ENCODE assay signal across 9 mouse cellular contexts in genomic region chr3:20198869-20199268, GRCm38 (mm10). TPM values are rescaled to one million over a fixed set of nuclear protein-coding genes. Genes with fewer than 3 reads are reported as not detected.
DNase-seq lines count a peak whose midpoint lies in the region; ATAC-seq and TF ChIP-seq lines count a peak whose summit lies in the region.
"Had no signal": no experiment of that assay in that cellular context is flagged by ENCODE, and none has a peak within 500 bp of the region (broad histone marks: within the 10 kb centered on the region; RNA-seq: fewer than 3 reads in every experiment).

No protein-coding gene starts in this region.

- ATAC-seq in activated CD4-positive, CD25-positive, alpha-beta regulatory T cell, adult 4 months, result peak; percentile 90

- peak; percentile 76 for TF ChIP-seq CTCF in ES-Bruce4 (IDR thresholded peaks at IDR 0.05; ENCODE audit: low read depth, low read length)

- H3K9ac ChIP-seq in ES-Bruce4 (ENCODE audit: low read depth, poor library complexity, severe bottlenecking), result no peak overlapping the region
- H3K9ac ChIP-seq: limb, embryonic 12.5 days had no signal

- no peaks in the 10 kb centered on the region for H3K36me3 ChIP-seq in ES-Bruce4 (ENCODE audit: control insufficient read depth, insufficient read depth, low read length, poor library complexity, severe bottlenecking)
- H3K36me3 ChIP-seq: limb, embryonic 12.5 days had no signal

- TF ChIP-seq EP300 in ES-Bruce4 (IDR thresholded peaks at IDR 0.05; ENCODE audit: insufficient read depth, low read depth, low read length), result no peak

- H3K4me3 ChIP-seq in ES-Bruce4 (ENCODE audit: low read depth, low read length), result no peak overlapping the region
- H3K4me3 ChIP-seq: limb, embryonic 12.5 days had no signal

- intact Hi-C loops in gastrocnemius, postnatal 36 days (cut with DNase I), result loop anchor here (2.0 to 10.0 kb wide), 3 partner anchors 114 to 294 kb away; no protein-coding TSS in a partner anchor

- H3K4me1 ChIP-seq in ES-Bruce4 (ENCODE audit: control insufficient read depth, insufficient read depth, low read length), result no peaks in the 10 kb centered on the region
- H3K4me1 ChIP-seq: limb, embryonic 12.5 days had no signal

- peak; percentile 25 to 57 for DNase-seq in cerebellum, postnatal 4 days (ENCODE audit: low spot score in 2 of 2)
- DNase-seq in gastrocnemius, postnatal 36 days, result peak; percentile 10 to 23
- DNase-seq in layer of hippocampus, adult 8-10 months (ENCODE audit: low spot score in 2 of 2), result peak; percentile 15 to 57
- DNase-seq in lung, postnatal 14 days, result peak; percentile 70
- DNase-seq in right cerebral cortex, adult 18-20 months, result peak; percentile 19
- DNase-seq in yolk sac, embryonic 10.5 days (ENCODE audit: low spot score), result peak; percentile 18

- no peak overlapping the region for H3K27ac ChIP-seq in ES-Bruce4 (ENCODE audit: insufficient read depth, low read length)
- H3K27ac ChIP-seq: limb, embryonic 12.5 days had no signal

- no peaks in the 10 kb centered on the region for H3K9me3 ChIP-seq in ES-Bruce4 (replicated peaks; ENCODE audit: control insufficient read depth, insufficient read depth, low read length, poor library complexity, severe bottlenecking)
- H3K9me3 ChIP-seq: limb, embryonic 12.5 days had no signal

- H3K27me3 ChIP-seq in ES-Bruce4 (ENCODE audit: control insufficient read depth, insufficient read depth, low read length, poor library complexity, severe bottlenecking), result no peaks in the 10 kb centered on the region
- H3K27me3 ChIP-seq: limb, embryonic 12.5 days had no signal

- no peak for TF ChIP-seq POLR2A in ES-Bruce4 (IDR thresholded peaks at IDR 0.05; ENCODE audit: insufficient read depth, low read length)

RNA-seq across cellular contexts. Expression of gene Cpa3, which starts 43.1 kb away (rescaled TPM):
- not detected in 2 replicates for polyA plus RNA-seq in ES-Bruce4 (2011; ENCODE audit: insufficient read depth, insufficient read length, low read depth, missing spikeins)
- polyA plus RNA-seq in activated CD4-positive, CD25-positive, alpha-beta regulatory T cell, adult 4 months (2017; shearing (Covaris generic)), result under 1 TPM in 1 of 2 experiments, not detected in 1; 0.22 TPM
- total RNA-seq in gastrocnemius, postnatal 36 days (2021), result 1 to 10 TPM; 1.9 to 3.0 TPM
- under 1 TPM in 2 of 4 experiments, not detected in 2; 0.52 to 0.66 TPM for total RNA-seq in layer of hippocampus, adult 8-10 months (2022)

RNA-seq across cellular contexts. Expression of gene Gyg, which starts 43.8 kb away (rescaled TPM):
- 35.2 and 38.4 TPM in 2 replicates for polyA plus RNA-seq in ES-Bruce4 (2011; ENCODE audit: insufficient read depth, insufficient read length, low read depth, missing spikeins)
- polyA plus RNA-seq in activated CD4-positive, CD25-positive, alpha-beta regulatory T cell, adult 4 months (2017; shearing (Covaris generic)), result 100 to 1,000 TPM; 113 to 139 TPM
- 100 to 1,000 TPM; 308 to 375 TPM for total RNA-seq in gastrocnemius, postnatal 36 days (2021)
- total RNA-seq in layer of hippocampus, adult 8-10 months (2022), result 10 to 100 TPM; 39.7 to 49.7 (median 43.9) TPM

Comparison
In these comparisons a context has a peak if more than half of its experiments do, and no peak if none do; other contexts are left out.
1. DNase-seq: peak in every context shown above with its lines; median percentile 70 in lung, postnatal 14 days; 41 in cerebellum, postnatal 4 days; 36 in layer of hippocampus, adult 8-10 months; 19 in right cerebral cortex, adult 18-20 months; 18 in yolk sac, embryonic 10.5 days; 16 in gastrocnemius, postnatal 36 days.
2. RNA of gene Gyg, which starts 43.8 kb away (total RNA-seq): 308 to 375 TPM in gastrocnemius, postnatal 36 days; 39.7 to 49.7 TPM in layer of hippocampus, adult 8-10 months; every median in the first group is over 4 times any median in the second.